Mouse (Mus musculus): ENCODE data around the gene Shroom3. TPM values are rescaled to one million over a fixed set of nuclear protein-coding genes. Genes with fewer than 3 reads are reported as not detected.

Gene Shroom3
- total and polyA plus RNA-seq, 3 experiments: not detected

- DNase-seq (ENCODE audit: low read depth, low spot score): peak; percentile 3
- no peak overlapping the region for H3K4me3 ChIP-seq (ENCODE audit: control insufficient read depth in 1 of 2, insufficient read depth in 1 of 2, low read depth in 2 of 2, low read length in 2 of 2)
- H3K9ac ChIP-seq (ENCODE audit: control insufficient read depth, low read depth, low read length, poor library complexity, severe bottlenecking): no peak overlapping the region
- H3K4me1 ChIP-seq (ENCODE audit: control insufficient read depth in 1 of 2, insufficient read depth in 2 of 2, low read length in 2 of 2): no peaks in the 10 kb centered on the region
- no peaks in the 10 kb centered on the region for H3K27me3 ChIP-seq (ENCODE audit: control insufficient read depth in 1 of 2, insufficient read depth in 2 of 2, low read length in 2 of 2)
- H3K27ac ChIP-seq (ENCODE audit: control insufficient read depth, low read depth, low read length): no peak overlapping the region
- no peak for TF ChIP-seq ZC3H11A (IDR thresholded peaks at IDR 0.05; ENCODE audit: low read depth, low read length)
- no peak for TF ChIP-seq ELF1 (IDR thresholded peaks at IDR 0.05; ENCODE audit: low read depth, low read length)
- no peak for TF ChIP-seq MAX (IDR thresholded peaks at IDR 0.05; ENCODE audit: low read length)
- TF ChIP-seq RAD21 (IDR thresholded peaks at IDR 0.05; ENCODE audit: low read depth, low read length): no peak
- no peak; a peak in 1 of 6 replicates for TF ChIP-seq CTCF (IDR thresholded peaks at IDR 0.05 in 2 of 3, conservative IDR thresholded peaks at IDR 0.05 in 1 of 3; ENCODE audit: control insufficient read depth in 1 of 3, insufficient read depth in 1 of 3, low read depth in 2 of 3, low read length in 3 of 3, poor library complexity in 1 of 3, severe bottlenecking in 1 of 3)
- TF ChIP-seq UBTF (IDR thresholded peaks at IDR 0.05; ENCODE audit: borderline replicate concordance, insufficient read depth, low read depth, low read length): no peak
- no peak for TF ChIP-seq CHD1 (IDR thresholded peaks at IDR 0.05; ENCODE audit: low read depth, low read length)
- TF ChIP-seq JUND (IDR thresholded peaks at IDR 0.05; ENCODE audit: low read depth, low read length): no peak
- no peak for TF ChIP-seq GABPA (IDR thresholded peaks at IDR 0.05; ENCODE audit: low read depth, low read length)
- no peak for TF ChIP-seq POLR2AphosphoS2 (IDR thresholded peaks at IDR 0.05; ENCODE audit: low read length)
- no peak for TF ChIP-seq TCF12 (IDR thresholded peaks at IDR 0.05; ENCODE audit: low read depth, low read length)
- TF ChIP-seq MYC (IDR thresholded peaks at IDR 0.05; ENCODE audit: low read depth, low read length): no peak
- no peak for TF ChIP-seq POLR2AphosphoS5 (IDR thresholded peaks at IDR 0.05; ENCODE audit: borderline replicate concordance, low read depth, low read length)
- H3K9me3 ChIP-seq (replicated peaks; ENCODE audit: insufficient read depth, low read length): no peaks in the 10 kb centered on the region
- H3K79me2 ChIP-seq (ENCODE audit: control insufficient read depth, insufficient read depth, low read length, poor library complexity): no peaks in the 10 kb centered on the region
- no peaks in the 10 kb centered on the region for H3K36me3 ChIP-seq (ENCODE audit: control insufficient read depth in 1 of 2, insufficient read depth in 2 of 2, low read length in 2 of 2)
Observed at GRCm38 (mm10) chr5:92954323-92954722, 271.1 kb downstream of the Shroom3 start.

GRCm38 (mm10) chr5:92954827-92955475, 271.7 kb downstream of the Shroom3 start:
- no peaks in the 10 kb centered on the region for H3K27me3 ChIP-seq (ENCODE audit: control insufficient read depth in 1 of 2, insufficient read depth in 2 of 2, low read length in 2 of 2)
- TF ChIP-seq NELFE (IDR thresholded peaks at IDR 0.05; ENCODE audit: low read depth, low read length) (no peak), USF2 (IDR thresholded peaks at IDR 0.05; ENCODE audit: borderline replicate concordance in 1 of 2, insufficient read depth in 1 of 2, low read depth in 1 of 2, low read length in 2 of 2) (no peak), CHD1 (IDR thresholded peaks at IDR 0.05; ENCODE audit: low read depth, low read length) (no peak), RAD21 (IDR thresholded peaks at IDR 0.05; ENCODE audit: low read depth, low read length) (no peak), JUND (IDR thresholded peaks at IDR 0.05; ENCODE audit: low read depth, low read length) (no peak), CHD2 (IDR thresholded peaks at IDR 0.05; ENCODE audit: low read length) (no peak), ZC3H11A (IDR thresholded peaks at IDR 0.05; ENCODE audit: low read depth, low read length) (no peak), ZKSCAN1 (IDR thresholded peaks at IDR 0.05; ENCODE audit: low read depth, low read length) (no peak), USF1 (IDR thresholded peaks at IDR 0.05; ENCODE audit: low read depth, low read length) (no peak), MYC (IDR thresholded peaks at IDR 0.05; ENCODE audit: low read depth, low read length) (no peak)
- no peaks in the 10 kb centered on the region for H3K79me2 ChIP-seq (ENCODE audit: control insufficient read depth, insufficient read depth, low read length, poor library complexity)
- no peaks in the 10 kb centered on the region for H3K9me3 ChIP-seq (replicated peaks; ENCODE audit: insufficient read depth, low read length)
- no peaks in the 10 kb centered on the region for H3K4me1 ChIP-seq (ENCODE audit: control insufficient read depth in 1 of 2, insufficient read depth in 2 of 2, low read length in 2 of 2)
- H3K27ac ChIP-seq (ENCODE audit: control insufficient read depth, low read depth, low read length): no peak overlapping the region
- no peaks in the 10 kb centered on the region for H3K36me3 ChIP-seq (ENCODE audit: control insufficient read depth in 1 of 2, insufficient read depth in 2 of 2, low read length in 2 of 2)
- no peak overlapping the region for H3K9ac ChIP-seq (ENCODE audit: control insufficient read depth, low read depth, low read length, poor library complexity, severe bottlenecking)
- DNase-seq (ENCODE audit: low read depth, low spot score): no peak
- H3K4me3 ChIP-seq (ENCODE audit: control insufficient read depth in 1 of 2, insufficient read depth in 1 of 2, low read depth in 2 of 2, low read length in 2 of 2): no peak overlapping the region
